Mouse (Mus musculus) embryonic facial prominence, embryonic 13.5 days (tissue): ENCODE results near the gene Hspb8. TPM values are rescaled to one million over a fixed set of nuclear protein-coding genes. Genes with fewer than 3 reads are reported as not detected.

ENCODE experiments used
- ATAC-seq: fragments of 200-750 bp; cut with Nextera tagmentation; 2 replicates; pipeline ENCODE4 v1.8.0; 2017; ENCODE audit warnings: low read depth; ENCODE audit not compliant: insufficient number of reproducible peaks, insufficient read depth, low FRiP score, low TSS enrichment
- H3K27ac ChIP-seq: fragments of 300-500 bp; sonication (generic); 2 replicates; pipeline ENCODE4 v1.5.1; 2015; ENCODE audit warnings: moderate library complexity, mild to moderate bottlenecking, inconsistent platforms
- H3K27me3 ChIP-seq: fragments of 300-500 bp; sonication (generic); 2 replicates; pipeline ENCODE4 v1.6.1; 2015; ENCODE audit warnings: mild to moderate bottlenecking, inconsistent platforms
- H3K36me3 ChIP-seq: fragments of 300-500 bp; sonication (generic); 2 replicates; pipeline ENCODE4 v1.6.1; 2015; ENCODE audit warnings: mild to moderate bottlenecking, inconsistent platforms
- H3K4me1 ChIP-seq: fragments of 300-500 bp; sonication (generic); 2 replicates; pipeline ENCODE4 v1.6.1; 2015; ENCODE audit warnings: inconsistent platforms
- H3K4me2 ChIP-seq: fragments of 300-500 bp; sonication (generic); 2 replicates; pipeline ENCODE4 v1.6.1; 2015; ENCODE audit warnings: moderate library complexity, mild to moderate bottlenecking, inconsistent platforms
- H3K4me3 ChIP-seq: fragments of 300-500 bp; sonication (generic); 2 replicates; pipeline ENCODE4 v1.5.1; 2015; ENCODE audit warnings: mild to moderate bottlenecking, inconsistent platforms
- H3K9ac ChIP-seq: fragments of 300-500 bp; sonication (generic); 2 replicates; pipeline ENCODE4 v1.6.1; 2015; ENCODE audit warnings: mild to moderate bottlenecking, inconsistent platforms
- H3K9me3 ChIP-seq: fragments of 300-500 bp; sonication (generic); 2 replicates; pipeline ENCODE4 v1.6.1; 2016; ENCODE audit warnings: inconsistent platforms
- WGBS: fragments of 180-500 bp; shearing (Covaris S2); methylation state at CpG from one replicate; pipeline ENCODE4 v1.1.7; 2015; ENCODE audit warnings: mixed read lengths; 5-methylcytosine and 5-hydroxymethylcytosine counted together
- polyA plus RNA-seq: library from polyadenylated mRNA; unstranded; fragments of >200 nt; fragmentation: Nextera tagmentation; extraction: Ambion mirVana; gene quantifications from 2 replicates; pipeline ENCODE4 v1.2.1, GENCODE M21; 2015

Gene Hspb8
- polyA plus RNA-seq: 8.4 and 11.0 TPM in 2 replicates

DNA sequence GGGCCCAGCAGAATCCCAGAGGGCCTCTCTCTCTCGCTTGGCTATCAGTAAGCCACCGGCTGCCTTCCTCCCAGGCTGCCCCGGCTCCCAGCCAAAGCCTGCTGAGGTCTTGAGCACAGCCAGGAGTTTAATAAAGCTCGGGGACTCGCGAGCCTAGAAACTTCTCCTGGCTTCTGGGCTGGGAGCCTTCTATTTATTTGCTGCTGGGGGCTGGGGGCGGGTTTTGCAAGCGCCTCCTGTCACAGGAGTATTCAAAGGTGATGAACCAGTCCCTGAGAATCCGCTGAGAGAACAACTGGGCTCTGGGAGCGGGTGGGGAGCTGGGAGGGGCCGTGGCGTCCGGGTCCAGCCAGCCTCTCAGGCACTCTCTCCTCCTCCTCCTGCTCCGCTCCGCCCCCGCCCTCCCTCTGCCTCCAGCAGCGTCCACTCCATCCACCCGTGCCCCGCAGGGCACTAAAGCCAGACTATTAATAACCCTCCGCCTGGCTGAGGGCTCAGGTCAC is at the start of gene Hspb8:
Hspb8 (minus strand) TSS at position 166 of the 503 bp plus-strand sequence.
- Histone ChIP-seq H3K4me2 (peak within 1 kb of the TSS; percentile 72), H3K9ac (peak within 1 kb of the TSS; percentile 73), H3K36me3 (no peaks in the 10 kb centered on the region), H3K4me1 (peaks cover 38% of the 10 kb centered on the region), H3K27me3 (peaks cover 9% of the 10 kb centered on the region), H3K9me3 (no peaks in the 10 kb centered on the region), H3K27ac (peak within 1 kb of the TSS; percentile 76), H3K4me3 (peak within 1 kb of the TSS; percentile 39)
- under 1% methylated on average over 17 of the region's 20 CpGs for WGBS
- ATAC-seq: peak; percentile 44; the same call in 1 of the 2 replicates

DNA sequence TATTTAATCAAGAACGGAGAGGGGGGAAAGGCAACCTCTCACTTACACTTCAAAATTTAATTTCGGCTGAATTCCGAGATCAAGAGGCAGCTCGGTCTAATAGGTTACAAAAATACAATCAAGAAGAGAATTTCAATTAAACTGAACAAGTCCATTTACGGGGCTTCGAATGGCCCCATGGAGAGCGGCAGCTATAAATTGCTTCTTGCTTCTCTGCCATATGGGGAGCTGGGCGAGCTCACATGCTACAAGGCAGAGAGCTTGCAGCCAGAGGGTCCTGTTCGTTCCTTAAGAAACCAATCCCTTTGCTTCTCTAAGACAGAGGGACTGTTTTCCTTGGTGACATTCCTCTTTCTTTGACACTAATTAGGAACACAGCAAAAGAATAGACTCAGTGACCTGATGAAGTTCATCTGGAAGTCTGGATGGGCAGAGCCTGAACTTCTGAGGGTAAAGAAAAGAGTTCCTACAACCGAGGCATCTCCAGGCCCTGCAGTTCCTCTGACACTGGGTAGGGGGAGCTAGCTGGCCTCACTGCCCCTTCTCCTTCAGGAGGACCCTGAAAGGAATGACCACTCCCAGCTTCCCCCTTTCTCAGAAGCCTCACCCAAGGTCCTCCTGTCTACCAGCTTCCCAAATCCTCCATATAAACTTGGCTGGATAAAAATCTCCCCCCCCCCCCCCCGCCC is 38.8 kb upstream of the Hspb8 start:
- Histone ChIP-seq H3K27me3 (no peaks in the 10 kb centered on the region), H3K9me3 (no peaks in the 10 kb centered on the region), H3K4me2 (no peak overlapping the region), H3K36me3 (no peaks in the 10 kb centered on the region), H3K4me3 (no peak overlapping the region), H3K9ac (no peak overlapping the region), H3K27ac (no peak overlapping the region), H3K4me1 (no peaks in the 10 kb centered on the region)
- no peak for ATAC-seq
- WGBS: 47% methylated on average over 11 of the region's 11 CpGs

DNA sequence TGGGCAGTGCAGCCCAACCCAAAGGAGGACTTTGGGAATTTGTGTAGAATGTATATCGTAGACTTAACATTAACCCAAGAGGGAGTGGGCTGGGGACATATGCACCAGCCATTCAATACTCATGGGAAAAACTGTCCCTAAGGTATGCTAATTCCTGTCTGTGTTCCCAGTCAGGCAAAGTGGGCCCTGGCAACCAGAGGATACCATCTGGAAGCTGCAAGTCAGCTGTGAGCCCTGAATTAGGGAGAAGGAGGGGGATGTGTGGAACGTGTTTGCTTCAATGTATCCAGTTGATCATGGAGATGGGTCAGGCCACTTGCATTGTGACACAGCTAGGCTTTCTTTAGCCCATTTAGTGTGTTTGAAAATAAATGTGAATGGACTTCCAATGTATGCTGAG is 37.3 kb upstream of the Hspb8 start:
- Histone ChIP-seq H3K27ac (no peak overlapping the region), H3K9ac (no peak overlapping the region), H3K27me3 (no peaks in the 10 kb centered on the region), H3K36me3 (no peaks in the 10 kb centered on the region), H3K4me3 (no peak overlapping the region), H3K4me2 (no peak overlapping the region), H3K4me1 (no peaks in the 10 kb centered on the region), H3K9me3 (no peaks in the 10 kb centered on the region)
- 73% methylated on average over 2 of the region's 2 CpGs for WGBS
- no peak for ATAC-seq

DNA sequence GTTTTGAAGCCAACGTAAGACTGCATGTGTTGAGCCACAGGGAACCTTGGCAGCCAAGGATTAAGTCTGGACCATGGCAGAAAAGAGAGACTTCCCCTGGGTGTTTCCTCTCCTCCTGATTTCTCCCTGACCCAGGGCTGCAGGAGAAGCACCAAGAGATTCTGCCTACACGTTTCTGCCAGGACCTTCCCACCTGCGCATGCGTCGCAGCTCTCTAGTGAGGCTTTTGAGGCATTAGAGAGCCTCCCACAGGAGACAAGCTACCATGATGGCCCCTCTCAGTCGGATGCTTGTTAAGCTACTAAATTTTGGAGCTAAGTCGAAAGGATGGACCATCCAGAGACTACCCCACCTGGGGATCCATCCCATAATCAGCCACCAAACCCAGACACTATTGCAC is 35.1 kb upstream of the Hspb8 start:
- 73% methylated on average over 7 of the region's 7 CpGs for WGBS
- H3K27me3 ChIP-seq: no peaks in the 10 kb centered on the region
- H3K27ac ChIP-seq: no peak overlapping the region
- 0 out of 2 replicates have a peak, but pooled peaks cover 4% of the 10 kb centered on the region for H3K4me1 ChIP-seq
- H3K36me3 ChIP-seq: no peaks in the 10 kb centered on the region
- H3K9me3 ChIP-seq: no peaks in the 10 kb centered on the region
- ATAC-seq: no peak
- H3K4me3 ChIP-seq: no peak overlapping the region
- H3K9ac ChIP-seq: no peak overlapping the region
- H3K4me2 ChIP-seq: no peak overlapping the region

DNA sequence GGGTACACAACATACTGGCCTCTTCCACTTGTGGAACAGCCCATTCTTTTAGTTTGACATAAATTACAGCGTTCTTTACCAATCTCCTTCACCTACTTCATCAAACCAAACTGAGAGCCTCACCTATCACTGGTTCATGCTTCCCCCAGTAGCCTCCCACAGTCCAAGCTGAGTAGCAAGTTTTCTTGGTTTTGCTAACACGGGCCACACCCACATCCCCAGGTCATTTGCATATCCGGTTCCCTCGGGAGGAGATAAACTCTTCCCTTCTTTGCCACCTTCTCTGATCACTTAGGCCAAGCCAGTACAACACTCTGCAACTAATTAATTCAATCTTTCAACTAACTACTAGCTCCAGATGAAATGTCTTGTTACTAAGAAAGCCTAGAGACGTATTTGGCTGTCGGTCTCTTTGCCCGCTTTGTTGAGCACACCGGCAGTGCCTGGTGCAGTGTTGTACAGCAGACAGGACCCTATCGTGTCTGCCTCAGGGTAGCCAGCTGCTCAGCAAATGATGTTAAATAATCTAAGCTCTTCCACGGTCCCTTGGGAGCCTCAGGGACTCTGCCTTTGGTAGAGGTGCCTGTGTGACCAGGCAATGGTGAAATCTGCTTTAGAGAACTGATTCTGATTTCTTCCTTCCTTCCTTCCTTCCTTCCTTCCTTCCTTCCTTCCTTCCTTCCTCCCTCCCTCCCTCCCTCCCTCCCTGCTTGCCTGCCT is 34.3 kb upstream of the Hspb8 start:
- Histone ChIP-seq H3K4me2 (peak overlapping the region; percentile 5; the same call in 1 of the 2 replicates), H3K27ac (no peak overlapping the region), H3K36me3 (no peaks in the 10 kb centered on the region), H3K9me3 (no peaks in the 10 kb centered on the region), H3K9ac (no peak overlapping the region), H3K27me3 (no peaks in the 10 kb centered on the region), H3K4me3 (no peak overlapping the region), H3K4me1 (0 out of 2 replicates have a peak, but pooled peaks cover 4% of the 10 kb centered on the region)
- ATAC-seq: no peak
- 21% methylated on average over 10 of the region's 10 CpGs for whole genome bisulfite sequencing

DNA sequence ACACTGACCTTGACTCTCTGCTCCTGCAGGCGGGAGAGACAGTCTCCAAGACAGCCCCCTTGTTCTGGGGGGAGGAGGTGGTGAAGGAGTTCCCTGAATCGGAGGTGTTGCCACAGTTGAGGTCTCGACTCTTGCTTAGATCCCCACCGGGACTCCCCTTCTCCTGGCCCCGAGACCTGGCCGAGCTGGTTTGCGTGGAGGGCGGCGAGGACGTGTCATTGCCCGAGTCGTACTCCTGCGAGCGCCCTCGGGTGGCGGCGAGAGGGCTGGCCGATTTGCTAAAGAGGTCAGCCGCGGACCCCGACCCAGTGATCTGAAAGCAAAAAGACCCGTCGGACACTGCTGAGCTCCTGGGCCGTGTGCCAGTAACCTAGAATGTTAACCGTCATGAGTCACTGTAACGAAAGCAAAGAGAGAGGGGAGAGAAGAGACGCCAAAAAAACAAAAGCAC is 30.8 kb upstream of the Hspb8 start:
- H3K27ac ChIP-seq: no peak overlapping the region
- peaks cover 12% of the 10 kb centered on the region; the same call in 1 of the 2 replicates for H3K4me1 ChIP-seq
- peak overlapping the region; percentile 38 for H3K4me3 ChIP-seq
- peak overlapping the region; percentile 63 for H3K9ac ChIP-seq
- no peak for ATAC-seq
- H3K4me2 ChIP-seq: peak overlapping the region; percentile 62
- H3K27me3 ChIP-seq: peaks cover 15% of the 10 kb centered on the region
- H3K36me3 ChIP-seq: no peaks in the 10 kb centered on the region
- 2% methylated on average over 26 of the region's 27 CpGs for WGBS
- no peaks in the 10 kb centered on the region for H3K9me3 ChIP-seq

DNA sequence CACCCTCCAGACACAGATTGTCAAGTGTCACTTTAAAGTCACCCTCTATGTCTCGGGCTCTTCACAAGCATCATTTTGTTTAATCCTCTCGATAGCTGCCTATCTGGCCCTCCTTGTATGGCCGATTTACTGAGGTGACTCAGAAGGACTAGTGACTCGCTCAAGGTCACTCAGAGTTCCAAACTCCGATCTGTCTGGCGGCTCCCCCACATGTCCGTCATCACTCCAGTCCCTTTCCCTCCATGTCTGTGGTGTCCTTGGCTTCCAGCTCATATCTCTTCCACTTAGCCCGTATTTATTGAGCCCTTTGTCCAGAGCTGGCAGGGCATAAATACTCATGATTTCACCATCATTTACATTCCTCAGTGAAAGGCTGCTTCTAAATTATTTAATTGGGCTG is 28.2 kb upstream of the Hspb8 start:
- peaks cover 28% of the 10 kb centered on the region for H3K27me3 ChIP-seq
- H3K4me2 ChIP-seq: no peak overlapping the region
- no peak overlapping the region for H3K4me3 ChIP-seq
- 84% methylated on average over 8 of the region's 8 CpGs for WGBS
- H3K4me1 ChIP-seq: peaks cover 27% of the 10 kb centered on the region
- H3K9ac ChIP-seq: no peak overlapping the region
- no peaks in the 10 kb centered on the region for H3K9me3 ChIP-seq
- no peak overlapping the region for H3K27ac ChIP-seq
- H3K36me3 ChIP-seq: no peaks in the 10 kb centered on the region
- ATAC-seq: no peak

DNA sequence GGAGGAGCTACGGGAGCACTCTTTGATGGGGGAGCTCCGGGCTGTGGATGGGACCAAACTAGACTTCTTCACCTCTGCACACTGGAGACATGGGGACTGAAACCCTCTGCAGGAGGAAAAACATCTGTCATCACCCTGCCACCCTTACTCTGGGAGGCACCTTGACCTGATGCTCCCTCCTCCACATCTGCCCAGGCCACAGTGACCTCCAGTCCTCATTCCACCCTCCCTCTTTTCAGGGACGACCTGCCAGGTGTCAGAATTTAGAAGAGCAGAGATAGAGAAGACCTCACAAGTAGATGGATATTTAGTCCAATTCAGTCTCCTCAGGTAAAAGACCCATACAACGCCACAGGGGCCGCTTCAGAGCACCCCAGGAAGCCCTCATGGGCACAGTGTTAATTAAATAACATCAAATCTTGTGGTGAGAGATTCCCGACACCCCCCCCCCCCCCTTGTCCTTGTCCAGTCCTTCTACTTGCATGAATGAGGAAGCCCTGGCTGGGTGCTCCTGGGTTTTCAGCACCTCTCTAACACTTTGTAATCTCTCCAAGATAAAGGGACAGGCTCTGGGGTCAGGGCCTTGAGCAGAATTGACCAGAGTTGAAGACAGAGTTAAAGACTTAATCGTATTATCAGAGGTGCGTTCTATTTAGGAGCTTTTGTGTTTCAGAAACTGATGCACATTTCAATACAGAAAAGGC is 27.0 kb upstream of the Hspb8 start:
- Histone ChIP-seq H3K27ac (no peak overlapping the region), H3K9me3 (no peaks in the 10 kb centered on the region), H3K27me3 (peaks cover 29% of the 10 kb centered on the region), H3K4me2 (no peak overlapping the region), H3K4me3 (no peak overlapping the region), H3K4me1 (peaks cover 27% of the 10 kb centered on the region), H3K9ac (no peak overlapping the region), H3K36me3 (no peaks in the 10 kb centered on the region)
- WGBS: 52% methylated on average over 8 of the region's 8 CpGs
- ATAC-seq: no peak

DNA sequence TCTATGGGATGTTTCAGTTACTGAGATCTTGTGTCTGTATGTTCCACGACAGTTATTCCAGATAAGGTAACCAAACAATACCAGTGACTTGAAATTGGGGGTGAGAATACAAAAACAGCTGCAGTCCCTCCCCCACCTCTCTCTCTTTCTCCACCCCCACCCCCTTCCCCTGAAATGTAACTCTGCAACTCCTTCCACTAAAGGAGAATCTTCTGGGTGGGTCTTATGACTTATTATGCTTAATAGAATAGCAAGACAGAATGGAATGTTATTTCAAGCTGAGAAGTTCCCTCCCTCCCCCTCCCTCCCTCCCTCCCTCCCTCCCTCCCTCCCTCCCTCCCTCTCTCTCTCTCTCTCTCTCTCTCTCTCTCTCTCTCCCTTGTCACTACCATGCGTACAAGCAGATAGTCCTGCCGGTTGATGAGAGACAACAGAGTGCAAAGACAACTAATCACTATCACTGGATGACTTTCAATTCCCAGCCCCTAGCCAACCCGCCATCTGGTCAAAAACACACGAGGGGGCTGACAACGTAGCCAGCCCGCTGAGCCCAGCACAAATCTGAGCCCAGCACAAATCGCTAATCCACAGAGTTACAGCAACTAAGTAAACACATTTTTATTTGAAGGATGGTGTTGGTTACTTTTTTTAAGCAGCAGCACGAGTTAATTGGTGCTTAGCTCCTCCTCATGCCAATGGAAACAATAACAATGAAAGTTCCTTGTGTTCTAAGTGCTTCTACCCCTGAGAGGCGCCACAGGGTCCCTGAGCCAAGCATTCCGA is 25.9 kb upstream of the Hspb8 start:
- 5% methylated on average over 11 of the region's 11 CpGs for WGBS
- ATAC-seq: no peak
- Histone ChIP-seq H3K9me3 (no peaks in the 10 kb centered on the region), H3K4me1 (peaks cover 27% of the 10 kb centered on the region), H3K27ac (no peak overlapping the region), H3K27me3 (peaks cover 40% of the 10 kb centered on the region), H3K4me2 (peak overlapping the region; percentile 45), H3K9ac (no peak overlapping the region), H3K36me3 (no peaks in the 10 kb centered on the region), H3K4me3 (no peak overlapping the region)

DNA sequence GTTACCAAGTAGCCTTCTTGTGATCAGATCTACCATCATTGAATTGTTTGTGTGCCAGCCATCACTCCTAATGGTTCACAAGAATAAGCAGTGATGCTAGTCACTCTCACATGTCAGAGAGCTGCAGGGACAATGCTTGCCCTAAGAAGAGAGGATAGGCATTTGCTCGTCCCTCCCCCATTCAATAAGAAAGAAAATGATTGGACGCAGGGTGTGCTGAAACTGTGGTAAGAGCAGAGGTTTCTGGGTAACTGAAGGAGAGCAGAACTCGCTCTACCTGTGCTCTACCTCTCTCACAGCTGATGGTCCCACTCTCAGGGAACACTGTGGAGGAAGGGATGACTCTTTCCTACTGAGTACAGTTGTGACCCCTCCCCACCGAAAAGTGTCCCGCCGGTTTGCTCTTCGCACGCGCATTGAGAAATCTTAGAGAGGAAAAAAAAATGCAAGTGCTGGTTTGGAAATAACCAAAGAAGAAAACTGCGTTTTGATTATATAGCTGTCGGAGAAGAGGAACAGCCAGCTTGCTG is 25.2 kb upstream of the Hspb8 start:
- Histone ChIP-seq H3K27ac (no peak overlapping the region), H3K4me1 (peaks cover 23% of the 10 kb centered on the region), H3K4me3 (peak overlapping the region; percentile 24), H3K9ac (no peak overlapping the region), H3K4me2 (peak overlapping the region; percentile 45), H3K36me3 (no peaks in the 10 kb centered on the region), H3K9me3 (no peaks in the 10 kb centered on the region), H3K27me3 (peaks cover 43% of the 10 kb centered on the region)
- 31% methylated on average over 11 of the region's 11 CpGs for WGBS
- no peak for ATAC-seq
